Mouse (Mus musculus) CH12.LX (cell line): ENCODE measurements at regions not wholly inside any gene's neighbourhood (a gene's known extent, or its start where the extent isn't known, plus 50 kb on each side); places are given as distances from the start of the nearest gene placed in this dataset.

Experiments used
- CTCF ChIP-seq, 2 experiments: IDR thresholded peaks in 1 of 2; conservative IDR thresholded peaks in 1 of 2; 2 replicates each; pipeline ENCODE4 v1.5.1; 2011 to 2012; ENCODE audit warnings: low read depth in 2 of 2, low read length in 2 of 2, improper control_type of control experiment in 1 of 2, inconsistent platforms in 1 of 2, mild to moderate bottlenecking in 1 of 2, moderate library complexity in 1 of 2
- EP300 ChIP-seq: IDR thresholded peaks from 2 replicates; pipeline ENCODE4 v1.6.1; 2011; ENCODE audit warnings: low read length, improper control_type of control experiment
- MAFK ChIP-seq: IDR thresholded peaks from 2 replicates; pipeline ENCODE4 v1.6.1; 2011; ENCODE audit warnings: low read length, improper control_type of control experiment; ENCODE audit not compliant: insufficient replicate concordance
- POLR2AphosphoS2 ChIP-seq: IDR thresholded peaks from 2 replicates; pipeline ENCODE4 v1.6.1; 2011; ENCODE audit warnings: low read depth, low read length, improper control_type of control experiment
- SIN3A ChIP-seq: IDR thresholded peaks from 2 replicates; pipeline ENCODE4 v1.6.1; 2012; ENCODE audit warnings: low read length, improper control_type of control experiment, inconsistent platforms
- TCF12 ChIP-seq: IDR thresholded peaks from 2 replicates; pipeline ENCODE4 v1.6.1; 2014; ENCODE audit warnings: low read depth, mild to moderate bottlenecking, inconsistent platforms, low read length, improper control_type of control experiment
- UBTF ChIP-seq: IDR thresholded peaks from 2 replicates; pipeline ENCODE4 v1.6.1; 2012; ENCODE audit warnings: low read depth, mild to moderate bottlenecking, inconsistent platforms, low read length, improper control_type of control experiment, moderate library complexity
- ZC3H11A ChIP-seq: IDR thresholded peaks from 2 replicates; pipeline ENCODE4 v1.6.1; 2012; ENCODE audit warnings: low read depth, mild to moderate bottlenecking, inconsistent platforms, low read length, improper control_type of control experiment

DNA sequence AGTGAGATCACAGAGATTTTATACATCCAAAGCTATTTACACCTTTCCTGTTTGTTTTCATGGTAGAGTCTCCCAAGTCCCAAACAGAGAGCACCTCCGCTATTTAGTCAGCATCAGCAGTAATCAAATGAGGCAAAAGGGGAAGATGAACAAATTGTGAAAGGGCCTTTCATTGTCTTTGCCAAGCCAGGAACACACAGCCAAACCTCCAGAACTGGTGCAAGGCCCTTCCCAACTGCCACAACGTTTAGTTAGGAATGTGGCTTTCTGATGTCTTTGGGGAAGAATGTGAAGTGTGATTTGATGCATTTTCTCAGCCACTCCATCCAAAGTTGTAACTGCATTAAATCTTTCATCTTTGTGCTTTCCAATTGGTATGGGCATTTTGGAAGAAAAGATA is 353.6 kb upstream of the Galnt5 start:
- TF ChIP-seq MAFK (no peak), ZC3H11A (no peak), CTCF (conservative IDR thresholded peaks at IDR 0.05 in 1 of 2, IDR thresholded peaks at IDR 0.05 in 1 of 2; ENCODE audit: low read depth in 2 of 2, low read length in 2 of 2) (no peak), SIN3A (no peak), UBTF (no peak), POLR2AphosphoS2 (no peak), TCF12 (no peak), EP300 (no peak)
